Mouse (Mus musculus) heart, adult 2 months (tissue): ENCODE results near the gene Itga1. TPM values are rescaled to one million over a fixed set of nuclear protein-coding genes. Genes with fewer than 3 reads are reported as not detected.

Experiments used
- DNase-seq, 2 experiments: peaks; one replicate each; pipeline ENCODE4 v3.0.0; 2021
- H3K27ac ChIP-seq: fragments of 200-600 bp; 2 replicates; pipeline ENCODE4 v1.8.1; 2022
- H3K27me3 ChIP-seq: fragments of 200-500 bp; 2 replicates; pipeline ENCODE4 v1.6.1; 2012; ENCODE audit warnings: mild to moderate bottlenecking, low read length, inconsistent platforms, mixed read lengths; ENCODE audit not compliant: control insufficient read depth, insufficient read depth
- H3K36me3 ChIP-seq: fragments of 200-500 bp; 2 replicates; pipeline ENCODE4 v1.6.1; 2012; ENCODE audit warnings: low read length, inconsistent platforms; ENCODE audit not compliant: control insufficient read depth, insufficient read depth
- H3K4me1 ChIP-seq: fragments of 200-500 bp; 2 replicates; pipeline ENCODE4 v1.6.1; 2011; ENCODE audit warnings: low read length; ENCODE audit not compliant: control insufficient read depth, insufficient read depth
- H3K4me3 ChIP-seq: fragments of 200-600 bp; 2 replicates; pipeline ENCODE4 v1.8.1; 2022
- H3K79me2 ChIP-seq: fragments of 200-500 bp; replicated peaks from 2 replicates; pipeline ENCODE4 v1.6.1; 2012; ENCODE audit warnings: mild to moderate bottlenecking, inconsistent platforms, low read length, moderate library complexity, mixed read lengths; ENCODE audit not compliant: control insufficient read depth, insufficient read depth
- H3K9ac ChIP-seq: fragments of 200-500 bp; 2 replicates; pipeline ENCODE4 v1.6.1; 2012; ENCODE audit warnings: low read depth, mild to moderate bottlenecking, control low read depth, inconsistent platforms, low read length, mixed read lengths
- CTCF ChIP-seq: fragments of 200-600 bp; IDR thresholded peaks from 2 replicates; pipeline ENCODE4 v1.8.1; 2022; ENCODE audit warnings: antibody characterized with exemption, mild to moderate bottlenecking, moderate library complexity
- EP300 ChIP-seq: fragments of 200-500 bp; IDR thresholded peaks from 2 replicates; pipeline ENCODE4 v1.6.1; 2011; ENCODE audit warnings: low read depth, low read length, control low read depth; ENCODE audit not compliant: insufficient read depth
- POLR2A ChIP-seq: fragments of 200-500 bp; IDR thresholded peaks from 2 replicates; pipeline ENCODE4 v1.6.1; 2011; ENCODE audit warnings: mild to moderate bottlenecking, low read depth, low read length, control low read depth; ENCODE audit not compliant: insufficient read depth
- WGBS: fragments of 180-500 bp; shearing (Covaris S2); methylation state at CpG from one replicate; pipeline ENCODE4 v1.1.7; 2018; 5-methylcytosine and 5-hydroxymethylcytosine counted together
- intact Hi-C: fragments of 180-260 bp; cut with DNase I; formaldehyde crosslinking; loops from one replicate; pipeline ENCODE4 v1.15.1; 2025
- polyA plus RNA-seq: library from polyadenylated mRNA; depleted of rRNA; stranded (reverse); fragments of >200 nt; gene quantifications from 2 replicates; pipeline ENCODE4 v1.2.3, GENCODE M21; 2012
- total RNA-seq, 2 experiments: library from RNA; stranded (reverse); gene quantifications; 2 replicates each; pipeline ENCODE4 v1.2.3; 2021

The Itga1 gene
- total and polyA plus RNA-seq, 3 experiments = 6.8 to 34.8 (median 34.8) TPM

DNA sequence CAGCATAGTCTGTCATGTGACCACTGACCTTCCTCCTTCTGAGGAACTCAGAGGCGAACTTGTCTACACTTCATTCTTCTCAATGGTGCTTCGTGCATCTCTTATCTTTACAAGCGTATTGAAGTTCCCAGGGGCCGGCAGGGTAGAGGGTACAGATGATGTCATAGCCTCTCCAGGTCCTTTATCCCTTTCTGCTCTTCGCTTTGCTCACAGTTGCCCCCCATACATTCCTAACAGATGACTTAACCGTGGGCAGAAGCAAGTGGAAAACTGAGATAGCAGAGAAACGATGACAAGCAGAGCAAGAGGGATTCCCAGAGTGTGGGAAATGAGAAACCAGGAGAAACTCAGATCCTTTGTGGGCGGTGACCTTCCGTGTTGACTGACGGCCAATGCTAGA lies 80.4 kb downstream of the Itga1 start:
- 25% methylated on average over 10 of the region's 10 CpGs for WGBS
- no peaks in the 10 kb centered on the region for H3K79me2 ChIP-seq
- H3K27me3 ChIP-seq = no peaks in the 10 kb centered on the region
- intact Hi-C loops = no loop called here
- DNase-seq = peak in 1 of 2 experiments; percentile 32
- H3K9ac ChIP-seq = no peak overlapping the region
- no peak for TF ChIP-seq CTCF
- TF ChIP-seq EP300 = no peak
- TF ChIP-seq POLR2A = no peak
- H3K4me1 ChIP-seq = peaks cover 14% of the 10 kb centered on the region
- peaks cover 24% of the 10 kb centered on the region for H3K36me3 ChIP-seq
- H3K4me3 ChIP-seq = no peak overlapping the region
- peak overlapping the region; percentile 2 for H3K27ac ChIP-seq

DNA sequence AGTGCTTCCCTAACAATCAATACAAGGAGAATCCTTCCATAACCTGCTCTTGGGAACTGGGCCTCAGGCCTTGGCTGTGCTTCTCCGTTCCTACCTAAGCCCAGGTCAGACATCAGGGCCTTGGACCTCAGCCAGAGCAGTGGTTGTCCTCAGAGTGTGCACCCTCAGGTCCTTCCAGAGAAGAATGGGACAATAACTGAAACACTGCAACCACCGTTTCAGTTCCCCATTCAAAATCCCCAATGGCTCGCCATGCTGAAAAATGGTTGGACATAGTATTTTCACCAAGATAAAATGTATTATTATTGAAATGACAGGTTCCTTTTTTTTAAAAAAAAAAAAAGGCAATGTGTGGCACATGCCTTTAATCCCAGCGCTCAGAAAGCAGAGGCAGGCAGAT lies 81.0 kb downstream of the Itga1 start:
- H3K79me2 ChIP-seq = no peaks in the 10 kb centered on the region
- intact Hi-C loops = no loop called here
- 83% methylated on average over 4 of the region's 4 CpGs for WGBS
- no peak overlapping the region; the same call in 1 of the 2 replicates for H3K27ac ChIP-seq
- DNase-seq = no peak
- no peak overlapping the region for H3K4me3 ChIP-seq
- peaks cover 27% of the 10 kb centered on the region for H3K36me3 ChIP-seq
- H3K9ac ChIP-seq = no peak overlapping the region
- TF ChIP-seq EP300 (no peak), POLR2A (no peak), CTCF (no peak)
- peaks cover 14% of the 10 kb centered on the region for H3K4me1 ChIP-seq
- H3K27me3 ChIP-seq = no peaks in the 10 kb centered on the region

DNA sequence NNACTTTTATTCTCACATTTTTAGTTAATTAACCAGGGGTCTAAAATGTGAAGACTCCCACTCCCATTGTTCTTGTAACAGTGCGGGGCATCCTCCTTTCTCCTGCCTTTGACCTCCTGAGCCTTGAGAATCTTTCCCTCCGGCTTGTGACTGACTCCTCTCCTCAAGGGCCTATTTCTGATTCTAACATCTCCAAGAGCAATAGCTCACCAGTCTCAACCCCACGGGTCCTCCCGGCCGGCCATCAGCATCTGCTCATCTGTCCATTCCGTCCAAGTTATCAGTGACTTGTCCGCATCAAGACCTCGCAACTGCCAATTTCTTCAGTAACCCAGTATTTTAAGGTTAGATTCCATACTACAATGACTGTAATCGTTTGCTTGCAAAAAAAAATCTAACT lies 84.2 kb downstream of the Itga1 start:
- peaks cover 27% of the 10 kb centered on the region for H3K36me3 ChIP-seq
- no peak overlapping the region for H3K4me3 ChIP-seq
- WGBS = 81% methylated on average over 9 of the region's 9 CpGs
- H3K27ac ChIP-seq = peak overlapping the region; percentile 34
- no peaks in the 10 kb centered on the region for H3K79me2 ChIP-seq
- intact Hi-C loops = loop anchor here (5.0 kb wide), 1 partner anchor 75 kb away; the partner anchor contains the start of gene Pelo
- no peaks in the 10 kb centered on the region for H3K27me3 ChIP-seq
- H3K4me1 ChIP-seq = peaks cover 15% of the 10 kb centered on the region
- no peak overlapping the region for H3K9ac ChIP-seq
- TF ChIP-seq POLR2A (no peak), EP300 (no peak), CTCF (no peak)
- DNase-seq = no peak

DNA sequence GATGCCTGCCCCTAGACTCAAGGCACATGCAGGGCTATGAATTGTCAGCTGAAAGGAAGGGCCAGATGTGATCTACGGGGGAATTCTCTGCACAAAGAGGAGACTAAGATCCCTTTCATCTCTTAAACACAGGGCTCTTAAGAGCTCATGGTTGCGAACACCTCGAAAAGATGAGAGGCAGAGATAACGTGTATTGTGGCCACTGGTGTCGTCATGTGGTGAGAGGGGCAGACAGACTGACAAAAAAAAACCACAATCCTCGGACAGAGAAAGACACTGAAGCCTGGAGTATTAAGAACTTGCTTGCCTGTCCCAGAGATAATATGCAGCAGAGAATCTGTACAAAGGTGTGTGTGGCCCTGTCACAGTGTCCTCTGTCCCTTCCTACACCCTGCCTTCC lies 90.2 kb downstream of the Itga1 start:
- Histone ChIP-seq H3K27ac (no peak overlapping the region), H3K27me3 (no peaks in the 10 kb centered on the region), H3K9ac (no peak overlapping the region), H3K79me2 (no peaks in the 10 kb centered on the region), H3K4me3 (no peak overlapping the region), H3K4me1 (peaks cover 1% of the 10 kb centered on the region; the same call in 1 of the 2 replicates), H3K36me3 (peaks cover 6% of the 10 kb centered on the region; the same call in 1 of the 2 replicates)
- intact Hi-C loops = no loop called here
- DNase-seq = no peak
- WGBS = 78% methylated on average over 6 of the region's 6 CpGs
- TF ChIP-seq CTCF (no peak), EP300 (no peak)

DNA sequence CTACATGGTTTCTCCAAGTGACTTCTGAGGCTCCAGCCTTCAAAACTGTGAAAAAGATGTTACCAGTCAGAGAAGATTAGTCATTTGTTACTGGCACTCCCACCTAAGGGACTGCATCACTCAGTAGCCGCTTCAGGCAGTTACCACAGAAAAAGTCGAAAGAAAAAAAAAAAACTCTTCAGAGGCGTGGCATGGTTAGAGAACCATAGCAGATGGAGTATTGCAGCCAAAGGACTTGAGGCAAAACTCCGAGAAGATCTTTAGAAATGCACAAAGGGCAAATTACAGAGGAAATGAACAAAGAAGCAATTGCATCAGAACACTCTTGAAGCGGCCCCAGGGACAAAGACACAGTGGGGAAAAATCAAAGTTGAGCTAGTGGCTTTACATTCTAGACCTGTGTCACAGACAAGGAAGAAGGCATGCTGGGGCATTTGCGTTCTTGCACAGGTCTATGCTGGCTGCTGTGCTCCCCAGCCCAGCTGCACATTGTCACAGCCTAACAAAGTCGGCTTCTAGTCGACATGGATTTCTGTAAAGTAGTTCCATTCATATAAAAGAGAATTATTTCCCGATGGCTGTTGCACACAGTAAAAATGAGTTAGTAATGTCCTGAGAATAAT lies 95.4 kb downstream of the Itga1 start:
- Histone ChIP-seq H3K36me3 (peaks cover 19% of the 10 kb centered on the region), H3K4me1 (peaks cover 7% of the 10 kb centered on the region), H3K79me2 (no peaks in the 10 kb centered on the region), H3K27ac (no peak overlapping the region), H3K27me3 (no peaks in the 10 kb centered on the region), H3K9ac (no peak overlapping the region), H3K4me3 (no peak overlapping the region)
- WGBS = 58% methylated on average over 9 of the region's 9 CpGs
- intact Hi-C loops = no loop called here
- no peak for TF ChIP-seq EP300
- no peak for TF ChIP-seq POLR2A
- no peak for TF ChIP-seq CTCF
- no peak for DNase-seq

DNA sequence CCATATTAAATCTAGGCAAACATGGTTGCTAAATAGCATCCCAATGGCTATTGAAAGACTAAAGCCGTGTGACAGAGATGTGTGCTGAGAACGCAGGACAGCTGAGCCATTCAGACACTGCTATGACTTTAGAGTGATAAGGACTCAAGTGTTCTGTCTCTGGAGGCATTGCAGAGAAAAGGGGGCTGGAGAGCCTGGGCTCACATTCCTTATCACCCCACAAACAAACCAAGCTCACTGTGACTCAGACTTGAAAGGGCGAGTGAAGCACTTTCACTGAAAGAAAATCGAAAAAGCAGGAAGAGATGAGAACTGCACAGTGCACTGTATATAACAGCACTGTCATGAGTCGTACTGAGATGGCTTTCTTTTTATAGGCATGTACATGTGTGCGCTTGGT lies 96.4 kb downstream of the Itga1 start:
- H3K4me1 ChIP-seq = peaks cover 7% of the 10 kb centered on the region
- no peak overlapping the region for H3K9ac ChIP-seq
- 47% methylated on average over 6 of the region's 6 CpGs for WGBS
- no peak overlapping the region for H3K27ac ChIP-seq
- H3K27me3 ChIP-seq = no peaks in the 10 kb centered on the region
- DNase-seq = no peak
- intact Hi-C loops = no loop called here
- TF ChIP-seq CTCF (no peak), POLR2A (no peak), EP300 (no peak)
- no peak overlapping the region for H3K4me3 ChIP-seq
- H3K36me3 ChIP-seq = peaks cover 21% of the 10 kb centered on the region
- H3K79me2 ChIP-seq = no peaks in the 10 kb centered on the region
